Mouse (Mus musculus): ENCODE results near the gene Mrpl44. TPM values are rescaled to one million over a fixed set of nuclear protein-coding genes. Genes with fewer than 3 reads are reported as not detected.

Gene Mrpl44
- total and polyA plus RNA-seq, 2 experiments from 2014 or later = 24.9 to 36.0 TPM

DNA sequence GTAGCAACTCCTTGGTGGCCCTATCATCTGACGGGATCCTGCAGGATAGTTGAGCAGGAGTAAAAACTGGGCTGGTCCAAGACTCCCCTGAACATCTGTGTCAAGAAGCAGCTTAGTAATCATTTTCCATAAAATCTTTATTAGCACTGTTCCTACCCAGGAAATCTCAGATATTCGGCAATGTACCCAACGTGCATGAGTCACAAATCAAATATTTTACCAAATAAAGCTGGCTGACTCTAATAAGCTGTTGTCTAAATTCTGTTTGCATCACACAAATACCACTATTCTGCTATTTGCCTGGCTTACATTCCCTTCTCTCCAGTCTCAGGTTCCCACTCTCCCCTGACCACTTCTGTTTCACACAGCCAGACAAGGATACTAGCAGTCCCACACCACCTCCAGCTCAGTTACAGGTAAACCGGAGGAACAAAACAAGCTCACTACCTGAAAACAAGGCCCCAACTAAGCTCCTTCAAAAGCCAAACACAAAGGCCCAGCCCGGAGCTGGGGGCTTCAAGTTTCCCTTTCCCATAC is 16.3 kb upstream of the Mrpl44 start:
- no peak overlapping the region for H3K27ac ChIP-seq (ENCODE audit: low read depth, low read length)
- H3K36me3 ChIP-seq (ENCODE audit: insufficient read depth, low read length) = no peaks in the 10 kb centered on the region
- H3K4me2 ChIP-seq (ENCODE audit: low read depth, low read length, poor library complexity, severe bottlenecking) = peak overlapping the region; percentile 77
- TF ChIP-seq CTCF (IDR thresholded peaks at IDR 0.05) = no peak
- no peaks in the 10 kb centered on the region for H3K9me3 ChIP-seq (ENCODE audit: low read length)
- no peak overlapping the region for H3K9ac ChIP-seq (replicated peaks; ENCODE audit: low read length, poor library complexity, severe bottlenecking)
- ATAC-seq (ENCODE audit: low FRiP score) = no peak
- peaks cover 8% of the 10 kb centered on the region; the same call in 1 of the 2 replicates for H3K4me1 ChIP-seq (ENCODE audit: insufficient read depth, low read length)
- DNase-seq (ENCODE audit: low spot score) = no peak
- no peaks in the 10 kb centered on the region for H3K27me3 ChIP-seq (ENCODE audit: insufficient read depth, low read length)
- WGBS = 61% methylated on average over 5 of the region's 5 CpGs
- peak overlapping the region; percentile 23 for H3K4me3 ChIP-seq (ENCODE audit: low read depth, low read length)

DNA sequence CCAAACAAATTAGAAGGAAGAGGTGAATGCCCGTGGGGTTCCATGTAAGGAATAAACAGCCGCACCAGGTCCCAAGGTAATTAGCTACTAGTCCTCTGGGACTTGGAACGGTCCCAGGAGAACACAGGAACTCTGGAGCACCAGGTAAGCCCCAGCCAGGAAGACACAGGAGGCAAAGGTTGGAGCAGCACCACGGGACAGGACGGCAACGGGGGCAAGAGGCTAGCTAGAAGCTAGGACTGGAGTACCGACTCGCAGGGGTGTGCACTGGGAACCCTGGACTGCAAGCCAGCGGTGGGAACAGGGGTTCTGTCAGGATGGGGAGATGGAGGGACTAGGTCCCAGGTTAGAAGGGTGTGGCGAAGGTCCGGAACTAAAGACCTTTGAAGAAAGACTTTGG is 15.2 kb upstream of the Mrpl44 start:
- no peak for DNase-seq (ENCODE audit: low spot score)
- Histone ChIP-seq H3K27ac (ENCODE audit: low read depth, low read length) (no peak overlapping the region), H3K9ac (replicated peaks; ENCODE audit: low read length, poor library complexity, severe bottlenecking) (peak overlapping the region; percentile 91), H3K27me3 (ENCODE audit: insufficient read depth, low read length) (no peaks in the 10 kb centered on the region), H3K4me1 (ENCODE audit: insufficient read depth, low read length) (peaks cover 8% of the 10 kb centered on the region; the same call in 1 of the 2 replicates), H3K4me3 (ENCODE audit: low read depth, low read length) (peak overlapping the region; percentile 85), H3K4me2 (ENCODE audit: low read depth, low read length, poor library complexity, severe bottlenecking) (peak overlapping the region; percentile 77), H3K9me3 (ENCODE audit: low read length) (no peaks in the 10 kb centered on the region), H3K36me3 (ENCODE audit: insufficient read depth, low read length) (no peaks in the 10 kb centered on the region)
- WGBS = 11% methylated on average over 11 of the region's 11 CpGs
- no peak for TF ChIP-seq CTCF (IDR thresholded peaks at IDR 0.05)
- peak; percentile 1; the same call in 1 of the 2 replicates for ATAC-seq (ENCODE audit: low FRiP score)

DNA sequence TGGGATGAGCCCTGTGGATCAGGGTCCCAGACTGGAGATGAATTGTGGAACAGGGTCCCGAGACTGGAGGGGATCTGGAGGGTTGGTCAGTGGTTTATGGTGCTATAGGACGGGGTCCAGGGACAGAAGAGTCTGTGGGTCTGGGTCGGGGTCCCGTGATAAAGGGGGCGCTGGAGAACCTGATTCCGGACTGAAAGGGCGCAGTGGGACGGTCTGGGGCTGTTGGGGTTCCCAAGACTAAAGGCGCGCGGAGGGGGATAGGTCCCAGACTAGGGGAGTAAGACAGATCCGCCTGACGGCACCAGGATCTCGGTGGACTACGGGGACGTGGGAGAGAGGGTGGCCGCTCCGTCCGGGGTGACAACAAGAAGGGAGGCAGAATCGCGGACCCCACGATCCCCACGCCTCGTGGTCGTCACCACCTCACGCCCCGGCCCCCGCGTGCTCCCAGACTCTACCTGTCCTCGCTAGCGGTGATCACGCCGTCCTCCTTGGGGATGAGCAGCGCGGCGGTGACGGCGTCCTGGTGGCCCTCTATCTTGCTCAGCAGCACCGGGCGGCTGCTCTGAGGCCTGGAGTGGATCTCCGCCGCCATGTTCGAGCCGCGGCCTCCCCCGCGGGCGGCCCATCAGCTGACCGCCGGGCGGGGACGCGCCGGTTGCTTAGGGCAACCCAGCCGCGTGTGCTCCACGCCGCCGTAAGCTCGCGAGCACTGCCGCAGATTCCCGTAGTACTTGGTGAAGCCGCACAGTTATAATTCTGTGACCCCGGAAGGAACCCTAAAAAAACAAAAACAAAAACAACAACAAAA is 14.5 kb upstream of the Mrpl44 start:
- under 1% methylated on average over 61 of the region's 65 CpGs for WGBS

DNA sequence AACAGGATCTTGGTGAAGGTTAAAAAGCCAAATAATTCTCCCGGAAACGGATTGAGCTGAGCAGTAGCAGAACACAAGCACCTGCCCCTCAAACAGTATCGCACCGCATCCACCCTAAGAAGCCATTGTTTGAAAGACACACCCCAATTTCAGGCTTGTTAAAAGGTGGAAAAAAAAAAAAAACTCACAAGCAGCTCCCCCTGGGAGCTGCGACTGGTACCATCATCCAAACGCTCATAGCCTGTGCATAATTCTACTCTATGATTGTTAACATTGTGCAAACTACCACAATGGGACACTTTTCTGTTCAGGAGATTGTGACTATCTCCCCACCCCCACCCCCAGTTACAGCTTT is 13.9 kb upstream of the Mrpl44 start:
- Histone ChIP-seq H3K36me3 (ENCODE audit: insufficient read depth, low read length) (no peaks in the 10 kb centered on the region), H3K27ac (ENCODE audit: low read depth, low read length) (peak overlapping the region; percentile 34), H3K9me3 (ENCODE audit: low read length) (no peaks in the 10 kb centered on the region), H3K4me1 (ENCODE audit: insufficient read depth, low read length) (peaks cover 8% of the 10 kb centered on the region; the same call in 1 of the 2 replicates), H3K27me3 (ENCODE audit: insufficient read depth, low read length) (no peaks in the 10 kb centered on the region), H3K4me3 (ENCODE audit: low read depth, low read length) (peak overlapping the region; percentile 85), H3K9ac (replicated peaks; ENCODE audit: low read length, poor library complexity, severe bottlenecking) (peak overlapping the region; percentile 91), H3K4me2 (ENCODE audit: low read depth, low read length, poor library complexity, severe bottlenecking) (peak overlapping the region; percentile 77)
- ATAC-seq (ENCODE audit: low FRiP score) (peak; percentile 53), DNase-seq (ENCODE audit: low spot score) (peak; percentile 62)
- TF ChIP-seq CTCF (IDR thresholded peaks at IDR 0.05) = peak; percentile 24
- under 1% methylated on average over 6 of the region's 6 CpGs for WGBS

More for the DNA sequence above, 14.5 kb upstream of the Mrpl44 start:
- no peaks in the 10 kb centered on the region for H3K9me3 ChIP-seq (ENCODE audit: low read length)
- peak overlapping the region; percentile 91 for H3K9ac ChIP-seq (replicated peaks; ENCODE audit: low read length, poor library complexity, severe bottlenecking)
- no peaks in the 10 kb centered on the region for H3K27me3 ChIP-seq (ENCODE audit: insufficient read depth, low read length)
- no peak for TF ChIP-seq CTCF (IDR thresholded peaks at IDR 0.05)
- peak overlapping the region; percentile 77 for H3K4me2 ChIP-seq (ENCODE audit: low read depth, low read length, poor library complexity, severe bottlenecking)
- peaks cover 8% of the 10 kb centered on the region; the same call in 1 of the 2 replicates for H3K4me1 ChIP-seq (ENCODE audit: insufficient read depth, low read length)
- ATAC-seq (ENCODE audit: low FRiP score) = peak; percentile 97
- H3K36me3 ChIP-seq (ENCODE audit: insufficient read depth, low read length) = no peaks in the 10 kb centered on the region
- H3K27ac ChIP-seq (ENCODE audit: low read depth, low read length) = 0 out of 2 replicates have a peak overlapping the region, but pooled peaks have one; percentile 38
- peak overlapping the region; percentile 85 for H3K4me3 ChIP-seq (ENCODE audit: low read depth, low read length)
- peak; percentile 92 for DNase-seq (ENCODE audit: low spot score)

DNA sequence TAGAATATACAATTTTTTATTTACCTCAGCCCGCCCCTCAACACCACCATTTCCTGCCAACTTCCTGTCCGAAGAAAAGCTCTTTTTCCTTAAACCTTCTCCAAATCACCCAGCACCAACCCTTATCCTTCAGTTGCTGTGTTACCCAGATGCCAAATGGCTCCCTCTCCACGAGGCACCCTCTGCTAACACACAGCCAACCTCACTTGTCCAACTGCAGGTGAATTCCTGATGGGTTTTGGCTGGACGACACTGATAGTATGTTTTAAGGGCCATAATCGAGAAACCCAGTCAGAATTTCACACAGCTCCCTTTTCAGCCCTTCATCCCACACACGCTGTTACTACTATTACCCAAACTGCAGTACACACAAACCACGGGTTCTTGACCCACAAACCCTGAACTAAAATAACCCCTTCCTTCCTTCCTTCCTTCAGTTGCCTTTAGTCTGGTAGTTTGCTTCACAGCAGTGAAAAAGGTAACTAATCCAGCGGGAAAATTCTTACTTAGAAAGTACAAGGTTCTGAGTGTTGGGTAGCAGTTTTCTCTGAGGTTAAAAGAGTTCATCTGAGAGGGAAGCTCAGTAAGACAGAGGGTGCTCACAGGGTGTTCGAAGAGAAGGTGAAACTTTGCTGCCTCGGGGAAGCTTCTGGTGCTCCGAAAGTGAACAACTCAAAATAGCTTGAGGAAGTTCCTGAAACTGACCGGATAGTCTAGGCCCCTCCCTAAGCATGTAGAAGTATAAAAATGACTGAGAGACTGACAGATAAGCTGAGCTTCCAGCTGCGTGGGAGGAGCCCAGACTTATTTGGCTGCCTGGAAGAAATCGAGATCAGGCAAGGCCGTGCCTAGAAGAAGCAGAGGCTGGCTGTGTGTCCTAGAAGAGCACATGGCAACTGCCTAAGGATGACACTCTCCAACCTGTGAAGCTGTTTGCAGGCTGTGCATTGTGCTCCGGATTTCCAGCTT is 13.3 kb upstream of the Mrpl44 start:
- Histone ChIP-seq H3K27ac (ENCODE audit: low read depth, low read length) (peak overlapping the region; percentile 34), H3K36me3 (ENCODE audit: insufficient read depth, low read length) (no peaks in the 10 kb centered on the region), H3K27me3 (ENCODE audit: insufficient read depth, low read length) (no peaks in the 10 kb centered on the region), H3K9me3 (ENCODE audit: low read length) (no peaks in the 10 kb centered on the region), H3K4me2 (ENCODE audit: low read depth, low read length, poor library complexity, severe bottlenecking) (peak overlapping the region; percentile 77), H3K4me3 (ENCODE audit: low read depth, low read length) (peak overlapping the region; percentile 85), H3K4me1 (ENCODE audit: insufficient read depth, low read length) (peaks cover 8% of the 10 kb centered on the region; the same call in 1 of the 2 replicates), H3K9ac (replicated peaks; ENCODE audit: low read length, poor library complexity, severe bottlenecking) (peak overlapping the region; percentile 91)
- no peak for DNase-seq (ENCODE audit: low spot score)
- no peak; the same call in 1 of the 2 replicates for TF ChIP-seq CTCF (IDR thresholded peaks at IDR 0.05)
- ATAC-seq (ENCODE audit: low FRiP score) = no peak
- WGBS = 58% methylated on average over 16 of the region's 16 CpGs

Data from midbrain, postnatal 0 days (tissue).